Mouse (Mus musculus): ENCODE data around the gene Tiam2. TPM values are rescaled to one million over a fixed set of nuclear protein-coding genes. Genes with fewer than 3 reads are reported as not detected.

Tiam2 gene
- polyA plus RNA-seq, 1 experiment from 2014 or later, result 11.9 TPM

DNA sequence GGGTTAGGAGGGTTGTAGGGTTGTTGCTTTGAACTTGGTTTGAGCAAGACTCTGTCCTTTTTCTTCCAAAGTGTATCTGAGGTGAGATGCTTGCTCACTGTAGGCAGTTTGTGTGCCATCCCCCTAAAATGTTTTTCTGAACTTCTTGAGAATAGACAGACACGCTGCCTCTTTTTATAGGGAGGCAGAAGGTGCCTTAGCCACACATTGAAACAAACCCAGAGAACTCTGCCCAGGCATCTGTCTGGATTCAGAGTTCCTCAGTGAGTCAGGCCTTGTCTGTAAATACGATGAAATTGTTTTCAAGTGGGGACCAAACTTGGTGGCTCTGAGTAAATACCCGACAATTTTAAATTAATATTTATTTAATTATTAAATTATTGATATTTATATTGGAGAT lies 172.2 kb downstream of the Tiam2 start:
- Histone ChIP-seq H3K4me2 (ENCODE audit: low read depth, low read length) (no peak overlapping the region), H3K4me1 (ENCODE audit: control insufficient read depth, insufficient read depth, low read length) (no peaks in the 10 kb centered on the region), H3K4me3 (ENCODE audit: low read depth, low read length) (no peak overlapping the region), H3K27me3 (ENCODE audit: control insufficient read depth, insufficient read depth, low read length) (no peaks in the 10 kb centered on the region), H3K27ac (replicated peaks; ENCODE audit: low read depth, low read length) (no peak overlapping the region), H3K36me3 (replicated peaks; ENCODE audit: control insufficient read depth, insufficient read depth, low read depth, low read length) (no peaks in the 10 kb centered on the region), H3K9me3 (replicated peaks; ENCODE audit: control insufficient read depth, low read length) (no peaks in the 10 kb centered on the region), H3K9ac (replicated peaks; ENCODE audit: low read length) (no peak overlapping the region)
- no peak for DNase-seq (ENCODE audit: low spot score)
- ATAC-seq (replicated peaks; ENCODE audit: insufficient number of reproducible peaks, low FRiP score, low TSS enrichment, low read depth), result no peak
- WGBS, result 92% methylated on average over 3 of the region's 3 CpGs

DNA sequence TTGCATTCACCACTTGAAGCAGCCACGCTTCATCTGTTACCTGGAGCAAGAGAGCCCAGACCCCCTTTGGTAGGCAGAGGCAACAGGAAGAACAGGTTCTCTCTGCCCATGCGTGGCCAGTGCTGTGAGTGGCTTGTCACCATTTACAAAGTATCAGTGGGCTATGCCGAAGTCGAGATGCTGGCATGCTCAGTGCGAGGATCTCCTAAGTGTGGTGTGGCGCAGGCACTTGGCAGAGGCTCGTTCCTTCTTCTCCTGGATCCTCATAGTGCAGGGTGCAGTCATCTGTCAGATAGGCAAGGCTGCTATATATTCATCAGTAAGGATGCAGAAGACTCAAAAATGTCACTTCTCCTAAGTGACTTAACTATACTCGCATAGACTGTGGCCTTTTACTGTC lies 173.1 kb downstream of the Tiam2 start:
- H3K4me3 ChIP-seq (ENCODE audit: low read depth, low read length), result no peak overlapping the region
- H3K27ac ChIP-seq (replicated peaks; ENCODE audit: low read depth, low read length), result no peak overlapping the region
- no peak for ATAC-seq (replicated peaks; ENCODE audit: insufficient number of reproducible peaks, low FRiP score, low TSS enrichment, low read depth)
- H3K27me3 ChIP-seq (ENCODE audit: control insufficient read depth, insufficient read depth, low read length), result no peaks in the 10 kb centered on the region
- DNase-seq (ENCODE audit: low spot score), result no peak
- no peaks in the 10 kb centered on the region for H3K9me3 ChIP-seq (replicated peaks; ENCODE audit: control insufficient read depth, low read length)
- no peaks in the 10 kb centered on the region for H3K36me3 ChIP-seq (replicated peaks; ENCODE audit: control insufficient read depth, insufficient read depth, low read depth, low read length)
- WGBS, result 91% methylated on average over 8 of the region's 8 CpGs
- no peak overlapping the region for H3K4me2 ChIP-seq (ENCODE audit: low read depth, low read length)
- H3K9ac ChIP-seq (replicated peaks; ENCODE audit: low read length), result no peak overlapping the region
- no peaks in the 10 kb centered on the region for H3K4me1 ChIP-seq (ENCODE audit: control insufficient read depth, insufficient read depth, low read length)

DNA sequence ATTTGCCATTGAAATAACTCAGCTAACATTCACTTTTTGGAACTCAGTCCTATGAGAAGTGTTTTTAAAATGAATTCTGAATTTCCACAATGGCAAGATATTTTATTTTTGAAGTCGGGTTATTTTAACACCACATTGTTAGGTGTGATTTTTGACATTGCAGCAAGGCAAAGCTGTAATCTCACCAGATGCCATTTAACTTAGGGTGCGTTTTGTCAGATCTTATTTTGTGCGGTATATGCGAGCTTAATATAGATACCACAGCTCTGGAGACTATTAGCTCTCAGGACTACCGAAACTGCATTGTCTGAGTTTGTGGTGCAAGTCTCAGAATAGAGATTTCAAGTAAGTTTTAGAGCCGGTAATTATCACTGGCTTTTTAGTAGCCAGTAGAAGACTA lies 173.7 kb downstream of the Tiam2 start:
- WGBS, result 92% methylated on average over 6 of the region's 6 CpGs

DNA sequence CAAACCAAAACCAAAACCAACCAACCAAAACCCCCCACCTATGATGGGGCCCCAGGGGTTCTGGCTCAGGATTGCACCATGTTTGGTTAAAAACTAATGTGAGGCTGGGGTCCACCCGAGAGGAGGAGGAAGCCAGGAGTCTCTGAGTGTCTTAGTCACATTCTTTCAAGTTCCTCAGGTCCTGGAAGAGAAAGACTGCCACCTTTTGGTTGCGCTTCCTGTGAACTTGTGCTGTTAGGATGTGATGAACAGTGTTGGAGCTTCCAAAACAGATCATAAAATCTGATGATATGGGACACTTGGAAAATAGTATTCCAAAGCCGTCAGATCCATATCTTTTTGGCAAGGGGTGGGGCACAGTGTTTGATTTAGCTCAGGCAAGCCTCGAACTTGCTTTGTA lies 174.6 kb downstream of the Tiam2 start:
- Histone ChIP-seq H3K4me1 (ENCODE audit: control insufficient read depth, insufficient read depth, low read length) (no peaks in the 10 kb centered on the region), H3K4me3 (ENCODE audit: low read depth, low read length) (no peak overlapping the region), H3K27me3 (ENCODE audit: control insufficient read depth, insufficient read depth, low read length) (no peaks in the 10 kb centered on the region), H3K9me3 (replicated peaks; ENCODE audit: control insufficient read depth, low read length) (no peaks in the 10 kb centered on the region), H3K36me3 (replicated peaks; ENCODE audit: control insufficient read depth, insufficient read depth, low read depth, low read length) (no peaks in the 10 kb centered on the region), H3K9ac (replicated peaks; ENCODE audit: low read length) (no peak overlapping the region), H3K4me2 (ENCODE audit: low read depth, low read length) (no peak overlapping the region), H3K27ac (replicated peaks; ENCODE audit: low read depth, low read length) (no peak overlapping the region)
- 87% methylated on average over 4 of the region's 4 CpGs for WGBS
- ATAC-seq (replicated peaks; ENCODE audit: insufficient number of reproducible peaks, low FRiP score, low TSS enrichment, low read depth) (no peak), DNase-seq (ENCODE audit: low spot score) (no peak)

More for the DNA sequence above, 173.7 kb downstream of the Tiam2 start:
- Histone ChIP-seq H3K4me3 (ENCODE audit: low read depth, low read length) (no peak overlapping the region), H3K36me3 (replicated peaks; ENCODE audit: control insufficient read depth, insufficient read depth, low read depth, low read length) (no peaks in the 10 kb centered on the region), H3K9me3 (replicated peaks; ENCODE audit: control insufficient read depth, low read length) (no peaks in the 10 kb centered on the region), H3K9ac (replicated peaks; ENCODE audit: low read length) (no peak overlapping the region), H3K4me2 (ENCODE audit: low read depth, low read length) (no peak overlapping the region), H3K27me3 (ENCODE audit: control insufficient read depth, insufficient read depth, low read length) (no peaks in the 10 kb centered on the region), H3K27ac (replicated peaks; ENCODE audit: low read depth, low read length) (no peak overlapping the region), H3K4me1 (ENCODE audit: control insufficient read depth, insufficient read depth, low read length) (no peaks in the 10 kb centered on the region)
- ATAC-seq (replicated peaks; ENCODE audit: insufficient number of reproducible peaks, low FRiP score, low TSS enrichment, low read depth), result no peak
- DNase-seq (ENCODE audit: low spot score), result no peak

DNA sequence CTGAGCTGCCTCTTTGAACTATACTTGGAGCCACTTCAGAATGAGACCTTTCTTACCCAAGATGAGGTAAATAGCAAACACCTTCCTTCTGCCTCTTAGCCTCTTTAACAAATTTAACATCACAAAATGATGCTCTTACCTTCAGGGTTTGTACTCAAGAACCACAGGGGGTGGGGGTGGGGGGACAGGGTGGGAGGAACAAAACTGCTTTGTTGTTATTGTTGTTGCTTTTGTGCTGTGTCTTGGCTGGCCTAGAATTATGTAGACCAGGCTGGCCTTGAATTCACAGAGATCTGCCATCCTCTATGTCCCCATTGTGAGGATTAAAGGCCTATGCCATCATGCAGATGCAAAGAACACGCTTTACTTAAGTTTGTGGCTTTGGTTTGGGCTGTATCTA lies 179.3 kb downstream of the Tiam2 start:
- Histone ChIP-seq H3K9ac (replicated peaks; ENCODE audit: low read length) (no peak overlapping the region), H3K27ac (replicated peaks; ENCODE audit: low read depth, low read length) (no peak overlapping the region), H3K4me1 (ENCODE audit: control insufficient read depth, insufficient read depth, low read length) (no peaks in the 10 kb centered on the region), H3K4me2 (ENCODE audit: low read depth, low read length) (no peak overlapping the region), H3K4me3 (ENCODE audit: low read depth, low read length) (no peak overlapping the region), H3K27me3 (ENCODE audit: control insufficient read depth, insufficient read depth, low read length) (no peaks in the 10 kb centered on the region), H3K9me3 (replicated peaks; ENCODE audit: control insufficient read depth, low read length) (no peaks in the 10 kb centered on the region), H3K36me3 (replicated peaks; ENCODE audit: control insufficient read depth, insufficient read depth, low read depth, low read length) (no peaks in the 10 kb centered on the region)
- 79% methylated on average over 1 of the region's 1 CpGs for WGBS
- DNase-seq (ENCODE audit: low spot score) (no peak), ATAC-seq (replicated peaks; ENCODE audit: insufficient number of reproducible peaks, low FRiP score, low TSS enrichment, low read depth) (no peak)

DNA sequence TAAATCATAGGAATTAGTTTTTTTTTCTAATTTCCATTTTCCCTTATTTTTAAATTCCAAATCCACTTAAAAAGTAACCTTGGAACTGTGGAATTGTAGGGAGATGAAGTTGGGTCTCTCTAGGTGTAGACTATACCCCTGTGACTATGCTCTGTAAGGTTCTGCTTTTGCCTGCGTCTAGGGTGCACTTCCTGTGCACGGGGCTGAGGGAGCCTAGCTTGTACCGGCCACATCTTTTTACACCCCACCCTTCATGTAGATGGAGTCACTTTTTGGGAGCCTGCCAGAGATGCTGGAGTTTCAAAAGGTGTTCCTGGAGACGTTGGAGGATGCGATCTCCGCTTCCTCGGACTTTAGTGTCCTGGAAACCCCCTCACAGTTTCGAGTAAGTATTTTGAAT lies 180.1 kb downstream of the Tiam2 start:
- H3K36me3 ChIP-seq (replicated peaks; ENCODE audit: control insufficient read depth, insufficient read depth, low read depth, low read length), result no peaks in the 10 kb centered on the region
- no peaks in the 10 kb centered on the region for H3K4me1 ChIP-seq (ENCODE audit: control insufficient read depth, insufficient read depth, low read length)
- no peak overlapping the region for H3K9ac ChIP-seq (replicated peaks; ENCODE audit: low read length)
- H3K4me3 ChIP-seq (ENCODE audit: low read depth, low read length), result no peak overlapping the region
- ATAC-seq (replicated peaks; ENCODE audit: insufficient number of reproducible peaks, low FRiP score, low TSS enrichment, low read depth) (no peak), DNase-seq (ENCODE audit: low spot score) (no peak)
- H3K27ac ChIP-seq (replicated peaks; ENCODE audit: low read depth, low read length), result no peak overlapping the region
- H3K9me3 ChIP-seq (replicated peaks; ENCODE audit: control insufficient read depth, low read length), result no peaks in the 10 kb centered on the region
- WGBS, result 89% methylated on average over 8 of the region's 8 CpGs
- no peaks in the 10 kb centered on the region for H3K27me3 ChIP-seq (ENCODE audit: control insufficient read depth, insufficient read depth, low read length)
- H3K4me2 ChIP-seq (ENCODE audit: low read depth, low read length), result no peak overlapping the region

DNA sequence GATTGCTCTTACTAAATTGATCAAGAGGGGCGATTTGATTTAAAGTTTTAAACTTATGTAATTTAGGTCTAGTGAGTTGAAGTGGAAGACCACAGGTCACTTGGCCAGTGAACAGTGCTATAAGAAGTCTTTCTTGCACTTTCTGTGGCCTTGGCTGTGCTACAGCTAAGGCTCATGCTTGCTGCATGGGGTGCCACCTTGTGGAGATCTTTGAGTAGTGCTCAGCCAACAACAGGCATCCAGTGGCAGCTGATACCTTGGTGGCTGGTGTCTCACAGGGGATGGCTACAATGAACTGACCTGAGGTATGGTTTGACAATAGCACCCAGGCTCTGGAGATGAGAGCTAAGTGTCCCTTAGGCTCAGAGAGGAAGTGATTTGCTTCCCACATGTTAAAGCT lies 183.5 kb downstream of the Tiam2 start:
- Histone ChIP-seq H3K4me2 (ENCODE audit: low read depth, low read length) (no peak overlapping the region), H3K27ac (replicated peaks; ENCODE audit: low read depth, low read length) (no peak overlapping the region), H3K36me3 (replicated peaks; ENCODE audit: control insufficient read depth, insufficient read depth, low read depth, low read length) (no peaks in the 10 kb centered on the region), H3K9me3 (replicated peaks; ENCODE audit: control insufficient read depth, low read length) (no peaks in the 10 kb centered on the region), H3K27me3 (ENCODE audit: control insufficient read depth, insufficient read depth, low read length) (no peaks in the 10 kb centered on the region), H3K4me3 (ENCODE audit: low read depth, low read length) (no peak overlapping the region), H3K9ac (replicated peaks; ENCODE audit: low read length) (no peak overlapping the region), H3K4me1 (ENCODE audit: control insufficient read depth, insufficient read depth, low read length) (no peaks in the 10 kb centered on the region)
- DNase-seq (ENCODE audit: low spot score) (peak; percentile 72), ATAC-seq (replicated peaks; ENCODE audit: insufficient number of reproducible peaks, low FRiP score, low TSS enrichment, low read depth) (no peak)
- WGBS, result 11% methylated on average over 1 of the region's 1 CpGs

DNA sequence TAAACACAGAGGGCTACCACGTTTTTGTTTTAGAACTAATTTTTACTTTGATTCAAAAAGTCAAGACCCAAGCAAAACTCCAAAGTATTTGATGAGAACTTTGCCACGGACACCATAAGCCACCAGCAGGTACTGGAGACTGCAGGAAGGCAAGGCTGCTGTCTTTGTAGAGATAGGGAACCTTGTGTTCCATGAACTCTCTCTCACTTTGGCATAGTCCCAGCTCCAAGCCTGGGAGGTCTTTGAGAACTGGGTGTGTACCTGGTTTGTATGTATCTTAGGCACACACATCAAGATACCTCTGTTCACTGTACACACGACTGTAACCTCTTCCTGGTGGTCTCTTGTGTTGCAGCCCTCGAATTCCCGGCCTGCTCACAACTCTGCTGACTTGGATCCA lies 187.9 kb downstream of the Tiam2 start:
- ATAC-seq (replicated peaks; ENCODE audit: insufficient number of reproducible peaks, low FRiP score, low TSS enrichment, low read depth) (no peak), DNase-seq (ENCODE audit: low spot score) (no peak)
- Histone ChIP-seq H3K36me3 (replicated peaks; ENCODE audit: control insufficient read depth, insufficient read depth, low read depth, low read length) (no peaks in the 10 kb centered on the region), H3K4me3 (ENCODE audit: low read depth, low read length) (no peak overlapping the region), H3K27ac (replicated peaks; ENCODE audit: low read depth, low read length) (no peak overlapping the region), H3K9me3 (replicated peaks; ENCODE audit: control insufficient read depth, low read length) (no peaks in the 10 kb centered on the region), H3K9ac (replicated peaks; ENCODE audit: low read length) (no peak overlapping the region), H3K4me1 (ENCODE audit: control insufficient read depth, insufficient read depth, low read length) (no peaks in the 10 kb centered on the region), H3K27me3 (ENCODE audit: control insufficient read depth, insufficient read depth, low read length) (no peaks in the 10 kb centered on the region), H3K4me2 (ENCODE audit: low read depth, low read length) (no peak overlapping the region)
- WGBS, result 85% methylated on average over 5 of the region's 5 CpGs
